Mouse (Mus musculus): ENCODE results near the gene Cfap97.

DNA sequence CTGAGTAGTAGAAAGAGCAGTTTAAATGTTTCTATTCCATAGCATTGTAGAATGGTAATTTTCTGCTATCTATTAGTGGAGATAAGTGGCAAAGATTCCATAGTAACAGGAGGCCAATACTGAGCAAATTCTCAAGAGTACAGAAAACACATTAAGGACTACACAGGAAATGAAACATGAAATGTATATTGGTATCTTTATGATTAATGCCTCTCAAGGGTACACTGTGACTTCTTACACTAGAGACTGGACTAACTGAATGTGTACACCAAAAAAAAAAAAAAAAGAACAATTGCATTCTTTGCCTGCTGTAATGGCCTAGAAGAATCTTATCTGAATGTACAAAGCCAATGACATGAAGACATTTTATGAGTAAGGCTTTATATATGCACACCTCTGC is 43.9 kb upstream of the Cfap97 start:
- no peak for TF ChIP-seq CTCF (IDR thresholded peaks at IDR 0.05; ENCODE audit: control insufficient read depth, insufficient read depth, insufficient read length)
- TF ChIP-seq USF1 (IDR thresholded peaks at IDR 0.05; ENCODE audit: low read depth), result no peak
- no peak for TF ChIP-seq CEBPB (IDR thresholded peaks at IDR 0.05; ENCODE audit: low read depth)
- no peak for TF ChIP-seq MYOG (IDR thresholded peaks at IDR 0.05; ENCODE audit: control insufficient read depth, extremely low read depth, insufficient read length)

Measured in C2C12 (cell line).